Mouse (Mus musculus): ENCODE results near the gene Slc47a1. TPM values are rescaled to one million over a fixed set of nuclear protein-coding genes. Genes with fewer than 3 reads are reported as not detected.
"Not testable (repeated sequence)": the region's sequence is repeated elsewhere in the genome, so short reads cannot be mapped to it uniquely, and the experiment has no call there.

Slc47a1 gene
- polyA plus RNA-seq, 1 experiment from 2014 or later, result not detected

GRCm38 (mm10) chr11:61408184-61409027 lies 30.3 kb upstream of the Slc47a1 start:
- Histone ChIP-seq H3K27me3 (peaks cover 13% of the 10 kb centered on the region), H3K4me1 (replicated peaks) (0 out of 2 replicates have a peak, but pooled peaks cover 3% of the 10 kb centered on the region), H3K36me3 (no peaks in the 10 kb centered on the region), H3K4me3 (replicated peaks) (peak overlapping the region; percentile 67), H3K9ac (replicated peaks) (peak overlapping the region; percentile 67), H3K4me2 (peak overlapping the region; percentile 55), H3K9me3 (no peaks in the 10 kb centered on the region), H3K27ac (peak overlapping the region; percentile 85)
- ATAC-seq (ENCODE audit: insufficient number of reproducible peaks, insufficient read depth, low FRiP score, low TSS enrichment, low read depth), result peak; percentile 85
- WGBS, result under 1% methylated on average over 64 of the region's 64 CpGs

- Histone ChIP-seq H3K4me3 (replicated peaks) (peak overlapping the region; percentile 67), H3K9me3 (no peaks in the 10 kb centered on the region), H3K27ac (peak overlapping the region; percentile 85), H3K36me3 (no peaks in the 10 kb centered on the region), H3K4me1 (replicated peaks) (0 out of 2 replicates have a peak, but pooled peaks cover 3% of the 10 kb centered on the region), H3K9ac (replicated peaks) (peak overlapping the region; percentile 67), H3K27me3 (peaks cover 13% of the 10 kb centered on the region), H3K4me2 (peak overlapping the region; percentile 55)
- peak; percentile 88 for ATAC-seq (ENCODE audit: insufficient number of reproducible peaks, insufficient read depth, low FRiP score, low TSS enrichment, low read depth)
- WGBS, result 1% methylated on average over 39 of the region's 39 CpGs
Observed at GRCm38 (mm10) chr11:61407638-61408183, 29.6 kb upstream of the Slc47a1 start.

- Histone ChIP-seq H3K9me3 (no peaks in the 10 kb centered on the region), H3K36me3 (no peaks in the 10 kb centered on the region), H3K4me3 (replicated peaks) (no peak overlapping the region), H3K4me2 (no peak overlapping the region), H3K9ac (replicated peaks) (no peak overlapping the region), H3K27ac (no peak overlapping the region), H3K4me1 (replicated peaks) (no peaks in the 10 kb centered on the region), H3K27me3 (no peaks in the 10 kb centered on the region)
- WGBS, result 87% methylated on average over 4 of the region's 4 CpGs
- no peak for ATAC-seq (ENCODE audit: insufficient number of reproducible peaks, insufficient read depth, low FRiP score, low TSS enrichment, low read depth)
Observed at GRCm38 (mm10) chr11:61401794-61402193, 23.6 kb upstream of the Slc47a1 start.

GRCm38 (mm10) chr11:61400681-61401346 lies 22.7 kb upstream of the Slc47a1 start:
- Histone ChIP-seq H3K4me2 (no peak overlapping the region), H3K9me3 (no peaks in the 10 kb centered on the region), H3K4me1 (replicated peaks) (no peaks in the 10 kb centered on the region), H3K4me3 (replicated peaks) (no peak overlapping the region), H3K27ac (no peak overlapping the region), H3K27me3 (no peaks in the 10 kb centered on the region), H3K9ac (replicated peaks) (no peak overlapping the region), H3K36me3 (no peaks in the 10 kb centered on the region)
- WGBS, result 75% methylated on average over 8 of the region's 8 CpGs
- no peak for ATAC-seq (ENCODE audit: insufficient number of reproducible peaks, insufficient read depth, low FRiP score, low TSS enrichment, low read depth)

DNA sequence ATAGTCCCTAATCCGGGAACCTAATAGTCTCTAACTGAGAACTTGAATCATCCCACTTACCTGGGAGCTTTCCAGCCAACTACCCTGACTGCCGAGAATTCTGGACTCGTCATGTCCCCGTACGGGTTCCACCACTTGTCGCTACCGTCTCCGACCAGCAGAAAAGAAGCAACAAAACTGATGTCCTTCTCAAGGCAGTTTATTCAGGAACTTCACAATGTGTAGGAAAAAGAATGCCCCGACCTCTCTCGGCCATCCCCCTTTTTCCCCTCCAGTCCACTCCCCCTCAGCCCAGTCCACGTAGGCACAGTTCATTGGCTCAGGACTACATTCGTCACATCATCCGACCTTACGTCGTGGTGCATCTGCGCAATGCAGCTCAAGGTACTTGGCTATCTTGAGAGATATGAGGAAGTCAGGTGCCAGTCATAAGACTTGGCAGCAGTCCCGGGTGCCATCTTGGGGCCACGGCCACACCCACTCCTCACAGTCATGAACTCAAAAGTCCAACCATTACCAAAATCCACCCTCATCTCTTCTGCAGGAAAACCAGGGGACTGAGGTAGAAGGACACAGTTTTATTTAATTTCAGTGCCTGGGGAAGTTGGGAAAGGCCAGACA lies 19.4 kb upstream of the Slc47a1 start:
- H3K4me2 ChIP-seq; H3K4me1 ChIP-seq (replicated peaks); H3K9ac ChIP-seq (replicated peaks); H3K27me3 ChIP-seq; H3K36me3 ChIP-seq; H3K9me3 ChIP-seq; H3K27ac ChIP-seq; ATAC-seq (ENCODE audit: insufficient number of reproducible peaks, insufficient read depth, low FRiP score, low TSS enrichment, low read depth); H3K4me3 ChIP-seq (replicated peaks): not testable (repeated sequence)
- WGBS, result 92% methylated on average over 18 of the region's 18 CpGs

- WGBS, result 78% methylated on average over 4 of the region's 4 CpGs
- H3K9ac ChIP-seq (replicated peaks), result no peak overlapping the region
- H3K4me2 ChIP-seq, result no peak overlapping the region
- no peaks in the 10 kb centered on the region for H3K27me3 ChIP-seq
- no peaks in the 10 kb centered on the region for H3K36me3 ChIP-seq
- H3K4me3 ChIP-seq (replicated peaks), result no peak overlapping the region
- H3K9me3 ChIP-seq, result peaks cover 6% of the 10 kb centered on the region; the same call in 1 of the 2 replicates
- ATAC-seq (ENCODE audit: insufficient number of reproducible peaks, insufficient read depth, low FRiP score, low TSS enrichment, low read depth), result no peak
- H3K4me1 ChIP-seq (replicated peaks), result no peaks in the 10 kb centered on the region
- no peak overlapping the region for H3K27ac ChIP-seq
Observed at GRCm38 (mm10) chr11:61388936-61389335, 10.8 kb upstream of the Slc47a1 start.

- Histone ChIP-seq H3K36me3 (no peaks in the 10 kb centered on the region), H3K4me1 (replicated peaks) (no peaks in the 10 kb centered on the region), H3K4me2 (no peak overlapping the region), H3K9ac (replicated peaks) (no peak overlapping the region), H3K4me3 (replicated peaks) (no peak overlapping the region), H3K9me3 (peaks cover 6% of the 10 kb centered on the region; the same call in 1 of the 2 replicates), H3K27ac (no peak overlapping the region), H3K27me3 (no peaks in the 10 kb centered on the region)
- no peak for ATAC-seq (ENCODE audit: insufficient number of reproducible peaks, insufficient read depth, low FRiP score, low TSS enrichment, low read depth)
- WGBS, result 66% methylated on average over 6 of the region's 6 CpGs
Observed at GRCm38 (mm10) chr11:61388012-61388411, 9.9 kb upstream of the Slc47a1 start.

- no peak overlapping the region for H3K9ac ChIP-seq (replicated peaks)
- H3K4me2 ChIP-seq, result no peak overlapping the region
- peaks cover 6% of the 10 kb centered on the region; the same call in 1 of the 2 replicates for H3K9me3 ChIP-seq
- no peak for ATAC-seq (ENCODE audit: insufficient number of reproducible peaks, insufficient read depth, low FRiP score, low TSS enrichment, low read depth)
- H3K4me3 ChIP-seq (replicated peaks), result no peak overlapping the region
- H3K4me1 ChIP-seq (replicated peaks), result no peaks in the 10 kb centered on the region
- no peaks in the 10 kb centered on the region for H3K27me3 ChIP-seq
- WGBS, result 65% methylated on average over 6 of the region's 6 CpGs
- no peak overlapping the region for H3K27ac ChIP-seq
- no peaks in the 10 kb centered on the region for H3K36me3 ChIP-seq
Observed at GRCm38 (mm10) chr11:61387233-61387632, 9.1 kb upstream of the Slc47a1 start.

- ATAC-seq (ENCODE audit: insufficient number of reproducible peaks, insufficient read depth, low FRiP score, low TSS enrichment, low read depth), result no peak
- 80% methylated on average over 4 of the region's 4 CpGs for WGBS
- Histone ChIP-seq H3K27me3 (peaks cover 6% of the 10 kb centered on the region), H3K4me1 (replicated peaks) (no peaks in the 10 kb centered on the region), H3K4me3 (replicated peaks) (no peak overlapping the region), H3K9me3 (no peaks in the 10 kb centered on the region), H3K27ac (no peak overlapping the region), H3K9ac (replicated peaks) (no peak overlapping the region), H3K4me2 (no peak overlapping the region), H3K36me3 (no peaks in the 10 kb centered on the region)
Observed at GRCm38 (mm10) chr11:61385725-61386124, 7.6 kb upstream of the Slc47a1 start.

DNA sequence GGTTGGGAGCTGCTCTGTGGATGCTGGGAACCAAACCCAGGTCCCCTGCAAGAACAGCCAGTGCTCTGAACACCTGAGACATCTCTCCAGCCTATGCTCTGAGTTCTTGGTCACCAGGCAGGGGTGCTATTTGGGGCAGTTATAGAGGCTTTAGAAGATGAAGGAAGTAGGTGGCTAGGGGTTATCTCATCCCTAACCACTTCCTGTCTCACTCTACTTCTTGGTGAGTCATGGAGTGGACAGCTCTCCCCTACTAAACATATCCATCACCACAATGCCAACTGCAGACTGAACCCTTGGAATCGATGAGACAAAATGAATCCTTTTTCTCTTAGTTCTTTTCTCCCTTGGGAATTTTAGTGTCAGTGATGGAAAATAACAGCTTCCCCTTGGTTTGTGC lies 3.1 kb upstream of the Slc47a1 start:
- H3K4me2 ChIP-seq, result no peak overlapping the region
- no peak overlapping the region for H3K27ac ChIP-seq
- H3K4me1 ChIP-seq (replicated peaks), result peaks cover 15% of the 10 kb centered on the region
- WGBS, result 84% methylated on average over 1 of the region's 1 CpGs
- no peaks in the 10 kb centered on the region for H3K36me3 ChIP-seq
- peaks cover 48% of the 10 kb centered on the region for H3K27me3 ChIP-seq
- ATAC-seq (ENCODE audit: insufficient number of reproducible peaks, insufficient read depth, low FRiP score, low TSS enrichment, low read depth), result no peak
- H3K9ac ChIP-seq (replicated peaks), result no peak overlapping the region
- H3K4me3 ChIP-seq (replicated peaks), result no peak overlapping the region
- no peaks in the 10 kb centered on the region for H3K9me3 ChIP-seq

- H3K9me3 ChIP-seq, result no peaks in the 10 kb centered on the region
- H3K27me3 ChIP-seq, result peaks cover 66% of the 10 kb centered on the region
- peaks cover 15% of the 10 kb centered on the region for H3K4me1 ChIP-seq (replicated peaks)
- no peak for ATAC-seq (ENCODE audit: insufficient number of reproducible peaks, insufficient read depth, low FRiP score, low TSS enrichment, low read depth)
- no peak overlapping the region for H3K4me2 ChIP-seq
- H3K9ac ChIP-seq (replicated peaks), result no peak overlapping the region
- no peak overlapping the region for H3K27ac ChIP-seq
- WGBS, result 73% methylated on average over 4 of the region's 4 CpGs
- no peak overlapping the region for H3K4me3 ChIP-seq (replicated peaks)
- no peaks in the 10 kb centered on the region for H3K36me3 ChIP-seq
Observed at GRCm38 (mm10) chr11:61378651-61379050, 506 bp upstream of the Slc47a1 start.

All from limb, embryonic 12.5 days (tissue).